Mouse (Mus musculus) lung, embryonic 14.5 days (tissue): ENCODE measurements at regions not wholly inside any gene's neighbourhood (a gene's known extent, or its start where the extent isn't known, plus 50 kb on each side); places are given as distances from the start of the nearest gene placed in this dataset.

Experiments used
- ATAC-seq: fragments of 200-750 bp; cut with Nextera tagmentation; 2 replicates; pipeline ENCODE4 v1.8.0; 2017; ENCODE audit warnings: mild to moderate bottlenecking, moderate TSS enrichment, moderate library complexity; ENCODE audit not compliant: insufficient read depth
- DNase-seq: peaks from one replicate; pipeline ENCODE4 v3.0.0-alpha.2; 2015
- H3K27ac ChIP-seq: fragments of 300-500 bp; sonication (generic); 2 replicates; pipeline ENCODE4 v1.5.1; 2014; ENCODE audit warnings: low read depth, mild to moderate bottlenecking, moderate library complexity
- H3K27me3 ChIP-seq: fragments of 300-500 bp; sonication (generic); 2 replicates; pipeline ENCODE4 v1.6.1; 2014; ENCODE audit warnings: low read length, control low read depth; ENCODE audit not compliant: insufficient read depth
- H3K36me3 ChIP-seq: fragments of 300-500 bp; sonication (generic); 2 replicates; pipeline ENCODE4 v1.6.1; 2014; ENCODE audit warnings: control low read depth; ENCODE audit not compliant: insufficient read depth
- H3K4me1 ChIP-seq: fragments of 300-500 bp; sonication (generic); 2 replicates; pipeline ENCODE4 v1.6.1; 2014; ENCODE audit warnings: antibody characterized with exemption, control low read depth; ENCODE audit not compliant: insufficient read depth
- H3K4me2 ChIP-seq: fragments of 300-500 bp; sonication (generic); 2 replicates; pipeline ENCODE4 v1.6.1; 2014; ENCODE audit warnings: mild to moderate bottlenecking
- H3K4me3 ChIP-seq: fragments of 300-500 bp; sonication (generic); 2 replicates; pipeline ENCODE4 v1.5.1; 2014; ENCODE audit warnings: low read depth, low read length
- H3K9ac ChIP-seq: fragments of 300-500 bp; sonication (generic); 2 replicates; pipeline ENCODE4 v1.6.1; 2014
- H3K9me3 ChIP-seq: fragments of 300-500 bp; sonication (generic); 2 replicates; pipeline ENCODE4 v1.6.1; 2016; ENCODE audit warnings: low read depth, low read length, control low read depth
- CTCF ChIP-seq: IDR thresholded peaks from 2 replicates; pipeline ENCODE4 v1.5.1; 2016; ENCODE audit warnings: antibody characterized with exemption, low read depth
- WGBS: fragments of 180-500 bp; shearing (Covaris S2); extraction: QIAGEN DNeasy Blood & Tissue Kit; methylation state at CpG from one replicate; pipeline ENCODE4 v1.1.7; 2014; 5-methylcytosine and 5-hydroxymethylcytosine counted together

DNA sequence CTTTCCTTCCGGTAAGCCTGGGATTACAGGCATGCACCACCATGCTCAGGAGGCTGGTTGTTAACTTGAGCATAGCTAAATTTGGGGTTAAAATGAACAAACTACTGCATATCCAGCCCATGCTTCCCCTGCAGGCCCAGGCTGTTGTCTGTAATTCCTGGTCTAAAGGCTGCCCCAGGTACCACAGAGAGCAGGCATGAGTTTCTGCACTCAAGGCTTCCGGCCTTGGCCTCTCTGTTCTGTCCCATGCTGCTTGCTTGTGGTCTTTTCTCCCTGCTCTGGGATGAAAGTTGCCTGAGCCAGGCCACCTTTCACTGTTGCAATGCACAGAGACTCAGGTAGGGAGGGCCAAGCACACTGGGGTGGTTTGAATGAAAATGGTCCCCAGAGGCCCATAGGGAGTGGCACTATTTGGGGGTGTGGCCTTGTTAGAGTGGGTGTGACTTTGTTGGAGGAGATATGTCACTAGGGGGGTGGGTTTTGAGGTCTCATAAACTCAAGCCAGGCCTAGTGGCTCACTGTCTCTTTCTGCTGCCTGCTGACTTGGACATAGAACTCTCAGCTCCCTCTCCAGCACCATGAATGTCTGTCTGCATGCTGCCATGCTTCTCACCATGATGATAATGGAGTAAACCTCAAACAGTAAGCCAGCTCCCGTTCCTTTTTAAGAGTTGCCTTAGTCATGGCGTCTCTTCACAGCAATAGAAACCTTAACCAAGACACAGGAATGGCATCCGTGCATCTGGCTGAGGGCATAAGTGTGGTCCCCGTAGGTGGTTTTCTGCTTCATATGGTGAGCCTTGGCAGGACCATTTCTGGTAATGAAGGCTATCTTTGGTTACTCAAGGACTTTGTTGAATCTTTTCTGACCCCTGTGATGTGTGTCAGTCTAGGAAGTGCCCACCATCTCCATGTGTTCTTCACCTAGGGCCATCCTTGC is 86.7 kb upstream of the Zfp366 start:
- WGBS, result 94% methylated on average over 6 of the region's 6 CpGs
- DNase-seq (no peak), ATAC-seq (no peak)
- no peak overlapping the region for H3K4me3 ChIP-seq
- H3K27ac ChIP-seq, result no peak overlapping the region
- H3K9ac ChIP-seq, result no peak overlapping the region
- no peaks in the 10 kb centered on the region for H3K27me3 ChIP-seq
- no peaks in the 10 kb centered on the region for H3K36me3 ChIP-seq
- no peaks in the 10 kb centered on the region for H3K4me1 ChIP-seq
- H3K9me3 ChIP-seq, result no peaks in the 10 kb centered on the region
- no peak overlapping the region for H3K4me2 ChIP-seq
- TF ChIP-seq CTCF, result no peak

DNA sequence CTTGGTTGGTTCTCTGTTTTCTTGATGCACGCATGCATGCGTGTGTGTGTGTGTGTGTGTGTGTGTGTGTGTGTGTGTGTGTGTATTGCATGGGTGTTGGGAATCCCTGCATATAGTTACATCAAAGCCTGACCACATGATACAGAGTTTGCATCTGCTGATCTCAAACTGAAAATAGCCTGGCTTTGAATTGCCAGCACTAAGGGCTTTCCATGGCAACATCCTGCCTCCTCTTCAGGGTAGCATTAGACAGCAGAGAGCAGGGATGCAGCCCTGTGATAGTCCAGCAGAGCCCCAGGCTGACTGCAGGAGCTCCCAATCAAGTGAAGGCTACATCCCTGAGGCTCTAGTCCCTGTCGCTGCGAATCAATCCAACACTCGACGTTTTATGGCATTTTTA is 87.8 kb upstream of the Zfp366 start:
- ATAC-seq, result no peak
- WGBS, result 90% methylated on average over 6 of the region's 6 CpGs
- H3K4me1 ChIP-seq, result no peaks in the 10 kb centered on the region

DNA sequence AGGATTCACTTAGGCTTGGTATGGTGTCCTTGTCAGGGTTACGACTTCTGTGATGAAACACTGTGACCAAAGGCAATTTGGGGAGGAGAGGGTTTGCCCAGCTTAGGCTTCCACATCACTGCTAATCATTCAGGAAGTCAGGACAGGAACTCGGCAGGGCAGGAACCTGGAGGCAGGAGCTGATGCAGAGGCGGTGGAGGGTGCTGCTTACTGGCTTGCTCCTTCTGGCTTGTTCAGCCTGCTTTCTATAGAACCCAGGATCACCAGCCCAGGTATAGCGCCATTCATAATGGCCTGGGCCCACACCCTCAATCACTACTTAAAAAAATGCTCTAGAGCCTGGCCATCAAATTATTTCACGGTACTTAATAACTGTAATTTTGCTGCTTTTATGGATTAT is 89.6 kb upstream of the Zfp366 start:
- no peak overlapping the region for H3K9ac ChIP-seq
- H3K4me1 ChIP-seq, result no peaks in the 10 kb centered on the region
- no peak for DNase-seq
- H3K27ac ChIP-seq, result no peak overlapping the region
- H3K36me3 ChIP-seq, result no peaks in the 10 kb centered on the region
- no peaks in the 10 kb centered on the region for H3K9me3 ChIP-seq
- no peaks in the 10 kb centered on the region for H3K27me3 ChIP-seq
- ATAC-seq, result no peak
- no peak overlapping the region for H3K4me3 ChIP-seq
- H3K4me2 ChIP-seq, result no peak overlapping the region
- 84% methylated on average over 5 of the region's 5 CpGs for WGBS
- TF ChIP-seq CTCF, result no peak

More for the DNA sequence above, 87.8 kb upstream of the Zfp366 start:
- Histone ChIP-seq H3K9me3 (no peaks in the 10 kb centered on the region), H3K36me3 (no peaks in the 10 kb centered on the region), H3K4me2 (no peak overlapping the region), H3K27ac (no peak overlapping the region), H3K9ac (no peak overlapping the region), H3K4me3 (no peak overlapping the region), H3K27me3 (no peaks in the 10 kb centered on the region)
- TF ChIP-seq CTCF, result no peak
- no peak for DNase-seq

DNA sequence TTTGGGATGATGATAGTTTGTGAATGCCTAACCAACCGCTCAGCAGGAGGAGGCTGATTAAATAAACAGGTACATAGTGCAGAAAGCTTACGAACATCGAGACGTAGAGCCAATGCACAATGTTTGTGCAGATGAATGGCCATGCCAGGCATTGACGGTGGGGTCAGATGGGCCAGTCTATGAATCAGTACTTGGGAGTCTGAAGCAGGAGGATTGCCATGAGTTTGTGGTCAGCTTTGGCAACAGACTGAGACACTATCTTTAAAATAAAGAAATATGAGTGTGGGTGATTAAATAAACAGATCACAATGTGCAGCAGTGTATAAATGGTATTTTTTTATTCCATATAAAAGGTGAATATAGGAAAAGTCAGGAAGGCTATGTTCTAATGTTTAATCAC is 90.4 kb upstream of the Zfp366 start:
- Histone ChIP-seq H3K9me3 (no peaks in the 10 kb centered on the region), H3K27ac (no peak overlapping the region), H3K27me3 (no peaks in the 10 kb centered on the region), H3K4me1 (no peaks in the 10 kb centered on the region), H3K36me3 (no peaks in the 10 kb centered on the region), H3K9ac (no peak overlapping the region), H3K4me2 (no peak overlapping the region), H3K4me3 (no peak overlapping the region)
- no peak for TF ChIP-seq CTCF
- no peak for ATAC-seq
- 82% methylated on average over 5 of the region's 5 CpGs for WGBS
- no peak for DNase-seq

GRCm38 (mm10) chr13:99093269-99093668 is 91.4 kb upstream of the Zfp366 start:
- DNase-seq (peak; percentile 87), ATAC-seq (peak; percentile 90; the same call in 1 of the 2 replicates)
- Histone ChIP-seq H3K27ac (no peak overlapping the region), H3K27me3 (no peaks in the 10 kb centered on the region), H3K4me3 (no peak overlapping the region), H3K9me3 (no peaks in the 10 kb centered on the region), H3K4me2 (no peak overlapping the region), H3K36me3 (no peaks in the 10 kb centered on the region), H3K9ac (no peak overlapping the region), H3K4me1 (no peaks in the 10 kb centered on the region)
- WGBS, result 9% methylated on average over 9 of the region's 9 CpGs
- TF ChIP-seq CTCF, result peak; percentile 94

- peak; percentile 62 for ATAC-seq
- Histone ChIP-seq H3K9ac (no peak overlapping the region), H3K4me2 (no peak overlapping the region), H3K27me3 (no peaks in the 10 kb centered on the region), H3K9me3 (no peaks in the 10 kb centered on the region), H3K4me3 (no peak overlapping the region), H3K4me1 (no peaks in the 10 kb centered on the region), H3K36me3 (no peaks in the 10 kb centered on the region), H3K27ac (no peak overlapping the region)
- no peak for TF ChIP-seq CTCF
- peak; percentile 76 for DNase-seq
- 30% methylated on average over 14 of the region's 14 CpGs for WGBS
These were observed 92.2 kb upstream of the Zfp366 start for GRCm38 (mm10) chr13:99092279-99092930.

GRCm38 (mm10) chr13:99091562-99092278 is 92.9 kb upstream of the Zfp366 start:
- Histone ChIP-seq H3K4me1 (no peaks in the 10 kb centered on the region), H3K36me3 (no peaks in the 10 kb centered on the region), H3K9ac (no peak overlapping the region), H3K9me3 (no peaks in the 10 kb centered on the region), H3K4me2 (no peak overlapping the region), H3K4me3 (no peak overlapping the region), H3K27me3 (no peaks in the 10 kb centered on the region), H3K27ac (no peak overlapping the region)
- ATAC-seq (0 out of 2 replicates have a peak, but pooled peaks have one; percentile 26), DNase-seq (no peak)
- no peak for TF ChIP-seq CTCF
- WGBS, result 44% methylated on average over 7 of the region's 7 CpGs
